Mouse (Mus musculus) embryonic fibroblast, embryonic 13.5 days (primary cell): ENCODE measurements around the gene Entpd4b. TPM values are rescaled to one million over a fixed set of nuclear protein-coding genes. Genes with fewer than 3 reads are reported as not detected.
"Not testable (repeated sequence)": the region's sequence is repeated elsewhere in the genome, so short reads cannot be mapped to it uniquely, and the experiment has no call there.

Experiments
- H3K27ac ChIP-seq: 2 replicates; pipeline ENCODE4 v1.5.1; 2012; ENCODE audit warnings: low read length, control low read depth, inconsistent platforms; ENCODE audit not compliant: insufficient read depth
- H3K4me1 ChIP-seq: 2 replicates; pipeline ENCODE4 v1.6.1; 2011; ENCODE audit warnings: low read length; ENCODE audit not compliant: control insufficient read depth, insufficient read depth
- H3K4me3 ChIP-seq: 2 replicates; pipeline ENCODE4 v1.5.1; 2011; ENCODE audit warnings: mild to moderate bottlenecking, control low read depth, low read length; ENCODE audit not compliant: insufficient read depth
- polyA plus RNA-seq: library from polyadenylated mRNA; stranded (reverse); fragments of >200 nt; gene quantifications from 2 replicates; pipeline ENCODE4 v1.2.4, GENCODE M21; 2011; ENCODE audit warnings: low read depth; ENCODE audit not compliant: missing spikeins, insufficient read length

The Entpd4b gene
- 8.7 and 10.8 TPM in 2 replicates for polyA plus RNA-seq

- not testable (repeated sequence) for H3K27ac ChIP-seq, H3K4me1 ChIP-seq, H3K4me3 ChIP-seq
These were observed at the start of gene Entpd4b for GRCm38 (mm10) chr14:69555110-69555831. Entpd4b (plus strand) TSS chr14:69555424.

GRCm38 (mm10) chr14:69507000-69507399 lies 48.2 kb upstream of the Entpd4b start:
- not testable (repeated sequence) for H3K4me3 ChIP-seq, H3K27ac ChIP-seq, H3K4me1 ChIP-seq

DNA sequence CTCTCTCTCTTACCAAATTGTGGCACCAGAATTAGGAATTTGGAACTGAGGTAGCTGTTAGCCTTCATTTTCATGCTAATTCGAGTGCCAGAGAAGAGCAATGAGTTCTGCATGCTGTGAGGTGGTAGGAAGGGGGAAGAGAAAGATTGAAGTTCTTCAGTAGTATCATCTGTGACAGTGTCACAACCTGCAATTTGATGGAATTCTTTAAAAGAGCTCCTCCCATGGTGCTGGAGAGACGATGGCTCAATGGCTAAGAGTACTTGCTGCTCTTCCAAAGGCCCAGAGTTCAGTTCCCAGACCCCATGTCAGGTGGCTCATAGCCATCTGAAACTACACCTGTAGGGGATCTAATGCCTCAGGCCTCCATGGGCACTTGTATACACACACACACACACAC lies 42.8 kb upstream of the Entpd4b start, which contains the start of gene Gm27179:
TSS of gene Gm27179 (minus strand) at position 101 of the 400 bp plus-strand sequence.
- H3K27ac ChIP-seq, H3K4me3 ChIP-seq: not testable (repeated sequence)

GRCm38 (mm10) chr14:69520810-69521209 lies 34.4 kb upstream of the Entpd4b start:
- not testable (repeated sequence) for H3K4me3 ChIP-seq, H3K27ac ChIP-seq

More for the DNA sequence above, 42.8 kb upstream of the Entpd4b start, which contains the start of gene Gm27179:
- not testable (repeated sequence) for H3K4me1 ChIP-seq

DNA sequence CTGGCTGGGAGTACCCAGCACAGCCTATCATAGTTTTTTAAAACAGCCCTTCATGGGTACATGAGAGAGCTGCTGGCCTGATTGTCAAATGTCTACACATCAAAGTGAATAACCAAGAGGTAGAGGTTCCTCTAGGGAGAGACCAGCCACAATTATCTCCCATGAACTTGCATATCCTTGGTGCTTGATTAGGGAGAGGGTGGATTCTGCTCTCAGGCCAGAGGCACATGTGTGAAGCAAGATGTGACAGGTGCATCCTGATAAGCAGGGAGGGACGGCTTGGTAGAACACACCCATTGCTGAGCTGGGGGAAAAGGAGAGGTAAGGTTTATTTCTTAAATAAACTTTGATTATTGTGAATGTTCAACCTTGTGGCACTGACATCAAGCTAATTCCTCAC lies 32.2 kb upstream of the Entpd4b start:
- not testable (repeated sequence) for H3K4me3 ChIP-seq, H3K27ac ChIP-seq, H3K4me1 ChIP-seq

More at GRCm38 (mm10) chr14:69520810-69521209, 34.4 kb upstream of the Entpd4b start:
- not testable (repeated sequence) for H3K4me1 ChIP-seq

- H3K27ac ChIP-seq, H3K4me3 ChIP-seq, H3K4me1 ChIP-seq: not testable (repeated sequence)
These were observed 29.0 kb upstream of the Entpd4b start for GRCm38 (mm10) chr14:69526202-69526601.

- not testable (repeated sequence) for H3K4me1 ChIP-seq, H3K27ac ChIP-seq
These were observed 18.7 kb upstream of the Entpd4b start for GRCm38 (mm10) chr14:69536539-69536938.

DNA sequence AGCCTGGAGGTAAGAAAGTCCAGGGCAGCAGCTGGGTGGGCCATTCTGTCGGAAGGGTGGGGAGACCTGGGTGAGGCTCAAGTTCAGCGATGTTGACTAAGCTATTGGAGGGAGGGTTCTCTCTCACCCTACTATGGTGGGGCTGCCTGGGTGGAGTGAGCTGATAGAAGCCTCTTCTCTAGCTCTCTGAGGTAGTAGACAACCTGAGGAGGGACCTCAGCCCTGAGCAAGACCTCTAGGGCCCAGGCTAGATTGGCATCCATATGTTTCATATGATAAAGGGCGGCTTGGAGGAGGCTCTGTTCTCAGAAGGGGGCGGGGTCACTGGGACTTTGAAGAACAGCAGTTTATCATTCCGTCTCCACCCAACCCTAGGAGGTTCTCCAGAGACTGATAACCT lies 15.1 kb upstream of the Entpd4b start:
- H3K4me3 ChIP-seq, H3K27ac ChIP-seq, H3K4me1 ChIP-seq: not testable (repeated sequence)

More at GRCm38 (mm10) chr14:69536539-69536938, 18.7 kb upstream of the Entpd4b start:
- H3K4me3 ChIP-seq = not testable (repeated sequence)

- not testable (repeated sequence) for H3K4me1 ChIP-seq, H3K4me3 ChIP-seq, H3K27ac ChIP-seq
These were observed 12.5 kb upstream of the Entpd4b start for GRCm38 (mm10) chr14:69542695-69543094.

GRCm38 (mm10) chr14:69544033-69544432 lies 11.2 kb upstream of the Entpd4b start:
- not testable (repeated sequence) for H3K4me1 ChIP-seq, H3K27ac ChIP-seq, H3K4me3 ChIP-seq

- not testable (repeated sequence) for H3K27ac ChIP-seq, H3K4me3 ChIP-seq, H3K4me1 ChIP-seq
These were observed 10.2 kb upstream of the Entpd4b start for GRCm38 (mm10) chr14:69545052-69545451.

- H3K27ac ChIP-seq, H3K4me3 ChIP-seq, H3K4me1 ChIP-seq: not testable (repeated sequence)
These were observed 7.9 kb upstream of the Entpd4b start for GRCm38 (mm10) chr14:69547310-69547709.

GRCm38 (mm10) chr14:69556820-69557219 lies 1.6 kb downstream of the Entpd4b start:
- H3K4me1 ChIP-seq, H3K4me3 ChIP-seq, H3K27ac ChIP-seq: not testable (repeated sequence)

- not testable (repeated sequence) for H3K4me3 ChIP-seq, H3K4me1 ChIP-seq, H3K27ac ChIP-seq
These were observed 2.3 kb downstream of the Entpd4b start for GRCm38 (mm10) chr14:69557550-69557949.
